Mouse (Mus musculus): ENCODE measurements around the gene Pfn1.

GRCm38 (mm10) chr11:70648512-70648911 is 5.9 kb downstream of the Pfn1 start:
- TF ChIP-seq POLR2A (IDR thresholded peaks at IDR 0.05; ENCODE audit: low read depth, low read length) (0 out of 2 replicates have a peak, but pooled peaks have one; percentile 15), CTCF (IDR thresholded peaks at IDR 0.05; ENCODE audit: borderline replicate concordance, insufficient read depth, low read length) (no peak)
